Mouse (Mus musculus) testis, adult 10 weeks (tissue): ENCODE measurements around the gene Sorcs3. TPM values are rescaled to one million over a fixed set of nuclear protein-coding genes. Genes with fewer than 3 reads are reported as not detected.

ENCODE experiments used
- polyA plus RNA-seq: library from polyadenylated mRNA; stranded (reverse); fragments of 350-450 nt; fragmentation: Illumina TruSeq; extraction: RNeasy Lipid Tissue Mini Kit (QIAGEN cat#74804); gene quantifications from one replicate; pipeline ENCODE4 v1.2.3, GENCODE M21; 2014; ENCODE audit warnings: low read depth, low replicate concordance

The Sorcs3 gene
- not detected for polyA plus RNA-seq

DNA sequence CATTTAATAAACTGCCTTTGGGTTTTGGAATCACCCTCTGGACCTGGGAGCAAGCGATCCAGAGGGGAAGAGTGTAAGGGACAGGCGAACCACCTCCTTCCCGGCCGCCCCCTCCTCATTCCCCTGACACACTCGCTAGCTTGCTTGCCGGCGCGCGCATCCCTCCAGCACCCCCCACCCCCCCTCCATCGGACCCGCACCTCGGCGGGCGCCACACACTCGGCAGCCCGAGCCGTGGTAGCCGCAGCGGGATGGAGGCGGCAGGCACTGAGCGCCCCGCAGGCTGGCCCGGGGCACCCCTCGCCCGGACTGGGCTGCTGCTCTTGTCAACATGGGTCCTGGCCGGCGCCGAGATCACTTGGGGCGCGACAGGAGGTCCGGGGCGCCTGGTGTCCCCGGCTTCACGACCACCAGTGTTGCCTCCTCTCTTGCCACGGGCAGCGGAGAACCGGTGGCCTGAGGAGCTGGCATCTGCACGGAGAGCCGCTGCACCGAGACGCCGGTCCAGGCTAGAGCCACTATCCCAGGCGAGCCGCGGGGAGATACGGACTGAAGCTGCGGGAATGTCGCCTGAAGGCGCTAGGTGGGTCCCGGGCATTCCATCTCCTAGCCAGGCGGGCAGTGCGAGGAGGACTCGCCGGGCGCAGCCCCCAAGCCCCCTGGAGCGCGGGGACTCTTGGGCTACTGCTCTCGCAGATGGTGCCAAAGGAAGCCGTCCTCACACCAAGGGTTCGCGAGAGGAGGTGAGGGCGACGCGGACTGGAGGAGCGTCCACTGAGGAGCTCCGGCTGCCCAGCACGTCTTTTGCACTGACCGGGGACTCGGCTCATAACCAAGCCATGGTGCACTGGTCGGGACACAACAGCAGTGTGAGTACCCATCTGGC is at the start of gene Sorcs3:
Gene Sorcs3, plus strand, starts transcription at position 97 of the 886 bp plus-strand sequence.

